Mouse (Mus musculus): ENCODE results near the gene Abhd18. TPM values are rescaled to one million over a fixed set of nuclear protein-coding genes. Genes with fewer than 3 reads are reported as not detected.
A peak's percentile ranks its signal among the peaks of the same experiment; 100 is the strongest.

Gene Abhd18
- polyA plus RNA-seq, 1 experiment from 2014 or later, result 7.9 TPM

DNA sequence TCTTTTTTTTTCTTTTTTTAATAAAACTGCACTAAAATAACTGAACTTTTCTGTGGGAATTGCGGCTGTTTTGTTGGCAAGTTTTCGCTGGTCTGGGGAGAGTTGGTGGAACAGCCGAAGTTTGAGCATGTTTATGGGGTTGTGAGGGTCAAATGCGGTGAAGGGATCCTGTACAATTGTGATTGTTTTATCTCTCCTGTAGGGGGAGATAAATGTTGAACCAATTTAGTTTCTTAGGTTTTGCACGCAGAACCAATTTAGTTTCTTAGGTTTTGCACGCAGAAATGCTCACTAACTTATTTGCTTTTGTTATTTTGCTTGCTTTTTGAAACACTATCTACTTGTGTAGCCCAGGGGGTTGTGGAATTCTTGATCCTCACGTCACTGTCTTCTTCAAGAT lies 104.6 kb downstream of the Abhd18 start:
- Histone ChIP-seq H3K9me3 (no peaks in the 10 kb centered on the region), H3K27ac (no peak overlapping the region), H3K4me3 (replicated peaks) (peak overlapping the region; percentile 76), H3K9ac (no peak overlapping the region), H3K4me1 (no peaks in the 10 kb centered on the region), H3K4me2 (peak overlapping the region; percentile 98), H3K36me3 (no peaks in the 10 kb centered on the region), H3K27me3 (replicated peaks) (no peaks in the 10 kb centered on the region)
- WGBS, result 12% methylated on average over 7 of the region's 7 CpGs
- no peak for ATAC-seq (ENCODE audit: insufficient read depth, low FRiP score, low read depth)

DNA sequence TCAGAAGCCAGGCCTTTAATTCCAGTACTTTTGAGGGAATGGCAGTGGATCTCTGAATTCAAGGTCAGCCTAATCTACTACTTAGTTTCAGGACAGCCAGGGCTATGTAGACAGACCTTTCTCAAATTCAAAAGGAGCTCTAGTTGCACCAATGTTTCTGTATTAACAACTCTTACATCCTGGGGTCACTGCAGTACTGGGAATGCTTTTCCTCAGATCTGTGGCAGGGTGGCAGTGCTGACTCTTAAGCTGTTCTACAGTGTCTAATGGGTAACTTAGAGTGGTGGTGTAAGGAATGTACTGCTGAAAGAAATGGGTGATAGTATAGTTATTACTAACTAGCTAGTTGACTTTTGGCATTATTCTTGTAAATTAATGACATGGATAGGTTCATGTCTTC lies 105.8 kb downstream of the Abhd18 start:
- Histone ChIP-seq H3K4me2 (no peak overlapping the region), H3K27ac (no peak overlapping the region), H3K36me3 (no peaks in the 10 kb centered on the region), H3K9ac (no peak overlapping the region), H3K4me1 (no peaks in the 10 kb centered on the region), H3K9me3 (no peaks in the 10 kb centered on the region), H3K27me3 (replicated peaks) (no peaks in the 10 kb centered on the region), H3K4me3 (replicated peaks) (no peak overlapping the region)
- no peak for ATAC-seq (ENCODE audit: insufficient read depth, low FRiP score, low read depth)

DNA sequence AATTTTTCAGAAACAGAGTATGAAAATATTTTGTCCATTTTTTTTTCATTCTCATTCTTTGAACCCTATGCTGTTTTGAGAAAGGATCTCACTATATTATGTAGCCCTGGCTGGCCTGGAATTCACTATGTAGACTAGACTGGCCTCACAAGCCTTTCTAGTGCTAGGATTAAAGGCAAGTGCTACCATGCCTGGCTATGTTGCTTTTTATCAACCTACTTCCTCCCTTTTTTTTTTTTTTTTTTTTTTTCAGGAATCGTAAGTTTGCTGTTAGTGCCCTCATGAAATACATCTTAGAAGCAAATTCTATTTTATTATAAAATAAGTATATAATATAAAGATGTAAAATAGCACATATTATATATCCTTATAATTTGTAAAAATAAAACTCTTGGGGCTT lies 108.0 kb downstream of the Abhd18 start:
- no peak overlapping the region for H3K4me2 ChIP-seq
- ATAC-seq (ENCODE audit: insufficient read depth, low FRiP score, low read depth), result no peak

GRCm38 (mm10) chr3:40958831-40959230 lies 112.1 kb downstream of the Abhd18 start:
- no peaks in the 10 kb centered on the region for H3K4me1 ChIP-seq
- no peak overlapping the region for H3K4me3 ChIP-seq (replicated peaks)
- H3K4me2 ChIP-seq, result no peak overlapping the region
- ATAC-seq (ENCODE audit: insufficient read depth, low FRiP score, low read depth), result no peak
- no peak overlapping the region for H3K27ac ChIP-seq
- no peaks in the 10 kb centered on the region for H3K36me3 ChIP-seq
- H3K9ac ChIP-seq, result no peak overlapping the region
- no peaks in the 10 kb centered on the region for H3K9me3 ChIP-seq
- H3K27me3 ChIP-seq (replicated peaks), result no peaks in the 10 kb centered on the region

More for the DNA sequence above, 108.0 kb downstream of the Abhd18 start:
- Histone ChIP-seq H3K36me3 (no peaks in the 10 kb centered on the region), H3K9ac (no peak overlapping the region), H3K9me3 (no peaks in the 10 kb centered on the region), H3K4me3 (replicated peaks) (no peak overlapping the region), H3K4me1 (no peaks in the 10 kb centered on the region), H3K27me3 (replicated peaks) (no peaks in the 10 kb centered on the region), H3K27ac (no peak overlapping the region)
- 73% methylated on average over 1 of the region's 1 CpGs for WGBS

DNA sequence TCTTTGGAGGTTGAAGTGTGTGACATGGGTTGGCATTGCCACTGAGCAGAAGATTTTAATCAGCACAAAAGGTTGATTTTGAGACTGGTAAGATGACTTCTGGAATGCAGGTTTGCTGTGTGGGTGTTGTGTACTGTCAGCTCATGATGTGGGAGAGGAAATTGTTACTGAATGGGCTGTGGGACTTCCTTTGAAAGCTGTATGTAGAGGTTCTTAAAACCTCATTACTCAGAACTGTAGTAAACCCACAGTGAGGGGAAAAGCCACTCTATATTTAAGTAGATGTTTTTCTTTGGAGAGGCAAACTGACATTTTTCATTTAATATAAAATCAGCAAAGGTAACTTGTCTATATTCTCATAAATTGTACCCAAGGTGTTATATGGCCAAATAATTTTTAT lies 134.0 kb downstream of the Abhd18 start:
- H3K9ac ChIP-seq, result no peak overlapping the region
- H3K4me2 ChIP-seq, result no peak overlapping the region
- no peaks in the 10 kb centered on the region for H3K4me1 ChIP-seq
- ATAC-seq (ENCODE audit: insufficient read depth, low FRiP score, low read depth), result no peak
- H3K4me3 ChIP-seq (replicated peaks), result no peak overlapping the region
- no peaks in the 10 kb centered on the region for H3K9me3 ChIP-seq
- no peaks in the 10 kb centered on the region for H3K27me3 ChIP-seq (replicated peaks)
- no peaks in the 10 kb centered on the region for H3K36me3 ChIP-seq
- no peak overlapping the region for H3K27ac ChIP-seq

DNA sequence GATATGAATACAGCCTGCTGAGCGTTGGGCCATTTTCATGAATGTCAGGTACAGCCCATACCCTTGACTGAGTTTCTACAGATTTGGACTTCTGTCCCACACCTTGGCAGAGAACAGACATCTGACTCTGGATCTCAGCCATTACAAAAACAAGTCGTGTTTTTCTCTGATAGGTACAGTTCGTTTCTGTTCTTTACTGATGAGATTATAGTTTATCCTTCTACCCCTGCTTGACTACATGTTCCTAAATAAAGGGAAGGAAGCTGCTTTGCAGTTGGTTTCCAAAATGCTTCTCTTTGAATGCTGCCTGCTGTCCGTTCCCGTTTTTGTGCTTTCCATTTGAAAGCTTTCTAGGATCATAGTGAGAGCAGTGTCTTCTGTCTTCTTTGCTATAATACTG lies 140.8 kb downstream of the Abhd18 start:
- no peak overlapping the region for H3K27ac ChIP-seq
- WGBS, result 80% methylated on average over 5 of the region's 5 CpGs
- H3K9me3 ChIP-seq, result no peaks in the 10 kb centered on the region

More for the DNA sequence above, 140.8 kb downstream of the Abhd18 start:
- H3K27me3 ChIP-seq (replicated peaks), result no peaks in the 10 kb centered on the region
- H3K4me1 ChIP-seq, result no peaks in the 10 kb centered on the region
- no peak overlapping the region for H3K4me3 ChIP-seq (replicated peaks)
- ATAC-seq (ENCODE audit: insufficient read depth, low FRiP score, low read depth), result no peak
- no peaks in the 10 kb centered on the region for H3K36me3 ChIP-seq
- H3K9ac ChIP-seq, result no peak overlapping the region
- H3K4me2 ChIP-seq, result no peak overlapping the region

Other genes with a start within 250 kb of the Abhd18 start
- 0.10 and 0.19 TPM in 2 replicates for gene Slc25a31, start 138.1 kb upstream of the Abhd18 start, polyA plus RNA-seq (2015; fragmentation: Nextera tagmentation; extraction: Ambion mirVana)
- 14.3 and 15.0 TPM in 2 replicates for gene Hspa4l, start 102.5 kb upstream of the Abhd18 start, polyA plus RNA-seq (2015; fragmentation: Nextera tagmentation; extraction: Ambion mirVana)
- 45.9 and 47.8 TPM in 2 replicates for gene Plk4, start 47.0 kb upstream of the Abhd18 start, polyA plus RNA-seq (2015; fragmentation: Nextera tagmentation; extraction: Ambion mirVana)
- gene Mfsd8, start 84 bp upstream of the Abhd18 start, polyA plus RNA-seq (2015; fragmentation: Nextera tagmentation; extraction: Ambion mirVana), result 5.7 and 6.3 TPM in 2 replicates
- gene 1700034I23Rik, start 55.6 kb downstream of the Abhd18 start, polyA plus RNA-seq (2015; fragmentation: Nextera tagmentation; extraction: Ambion mirVana), result 0.19 and 0.23 TPM in 2 replicates
- gene Larp1b, start 102.9 kb downstream of the Abhd18 start, polyA plus RNA-seq (2015; fragmentation: Nextera tagmentation; extraction: Ambion mirVana), result 8.1 and 10.1 TPM in 2 replicates
- 44.2 and 47.9 TPM in 2 replicates for gene Pgrmc2, start 236.1 kb downstream of the Abhd18 start, polyA plus RNA-seq (2015; fragmentation: Nextera tagmentation; extraction: Ambion mirVana)